Mouse (Mus musculus) hindlimb bud, embryonic 11.5 days (tissue): ENCODE data around the gene Rxra.
A peak's percentile ranks its signal among the peaks of the same experiment; 100 is the strongest.

Source experiments
- DNase-seq: peaks from one replicate; pipeline ENCODE4 v3.0.0-alpha.2; 2012; ENCODE audit warnings: low read depth, low spot score; ENCODE audit errors: extremely low spot score

Rxra gene

GRCm38 (mm10) chr2:27761260-27761995 is 85.2 kb downstream of the Rxra start:
- no peak for DNase-seq

GRCm38 (mm10) chr2:27761996-27762340 is 85.7 kb downstream of the Rxra start:
- DNase-seq, result no peak

DNA sequence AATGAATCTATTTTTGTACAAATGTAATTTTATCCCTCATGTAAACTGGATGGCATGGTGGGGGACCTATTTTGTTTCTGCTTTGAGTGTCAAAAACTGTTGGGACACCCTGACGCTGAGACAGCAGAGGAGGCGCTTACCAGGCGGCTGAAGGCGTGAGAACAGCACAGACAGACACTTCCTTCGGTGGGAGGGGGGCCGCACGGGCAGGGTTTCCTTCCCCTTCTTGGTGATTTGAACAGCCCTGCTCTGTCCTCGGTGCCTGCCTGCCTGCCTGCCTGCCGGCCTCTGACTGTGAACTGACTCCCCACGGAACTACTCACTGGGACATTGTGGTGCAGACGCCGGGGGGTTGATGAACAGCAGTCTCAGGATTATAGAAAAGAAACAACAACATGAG is 86.3 kb downstream of the Rxra start:
- DNase-seq, result no peak

DNA sequence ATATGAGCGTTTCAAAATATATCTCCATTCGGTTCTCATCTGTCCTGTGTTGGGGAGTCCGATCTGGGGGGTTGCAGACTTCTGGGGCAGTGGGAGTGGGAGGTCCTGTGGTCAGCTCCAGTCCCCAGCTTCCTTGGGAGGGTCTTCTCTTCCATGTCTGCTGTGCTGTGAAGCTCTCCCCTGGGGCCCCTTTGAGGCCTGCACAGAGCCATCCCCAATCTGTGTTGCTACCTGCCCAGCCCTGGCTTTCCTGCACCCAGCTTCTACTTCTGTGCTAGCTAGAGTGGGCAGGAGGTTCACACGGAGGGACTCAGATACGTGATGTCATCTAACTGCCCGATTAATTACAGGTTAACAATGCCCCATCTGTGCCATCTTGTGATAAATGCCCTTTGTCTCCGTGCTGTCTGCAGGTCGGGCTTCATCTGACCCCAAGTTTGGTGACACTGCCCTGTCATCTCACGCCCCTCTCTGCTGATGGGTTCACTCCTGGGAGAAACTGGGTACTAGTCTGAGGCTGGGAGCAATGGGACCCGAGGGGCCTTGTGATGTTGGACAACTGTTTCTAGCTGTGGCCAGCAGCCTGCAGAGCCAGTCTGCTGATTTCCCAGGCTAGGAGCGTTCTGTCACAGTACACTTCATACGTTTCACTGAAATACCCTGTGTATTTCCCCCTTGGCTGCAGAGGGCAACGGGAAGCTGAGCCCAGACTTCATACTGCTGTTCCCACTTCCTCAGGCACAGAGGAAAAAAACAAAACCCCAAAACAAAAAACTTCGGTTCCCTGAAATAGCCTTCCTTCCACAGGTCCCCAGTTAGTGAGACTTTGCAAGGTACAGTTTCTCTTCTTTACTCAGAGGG is 86.9 kb downstream of the Rxra start:
- DNase-seq, result no peak

DNA sequence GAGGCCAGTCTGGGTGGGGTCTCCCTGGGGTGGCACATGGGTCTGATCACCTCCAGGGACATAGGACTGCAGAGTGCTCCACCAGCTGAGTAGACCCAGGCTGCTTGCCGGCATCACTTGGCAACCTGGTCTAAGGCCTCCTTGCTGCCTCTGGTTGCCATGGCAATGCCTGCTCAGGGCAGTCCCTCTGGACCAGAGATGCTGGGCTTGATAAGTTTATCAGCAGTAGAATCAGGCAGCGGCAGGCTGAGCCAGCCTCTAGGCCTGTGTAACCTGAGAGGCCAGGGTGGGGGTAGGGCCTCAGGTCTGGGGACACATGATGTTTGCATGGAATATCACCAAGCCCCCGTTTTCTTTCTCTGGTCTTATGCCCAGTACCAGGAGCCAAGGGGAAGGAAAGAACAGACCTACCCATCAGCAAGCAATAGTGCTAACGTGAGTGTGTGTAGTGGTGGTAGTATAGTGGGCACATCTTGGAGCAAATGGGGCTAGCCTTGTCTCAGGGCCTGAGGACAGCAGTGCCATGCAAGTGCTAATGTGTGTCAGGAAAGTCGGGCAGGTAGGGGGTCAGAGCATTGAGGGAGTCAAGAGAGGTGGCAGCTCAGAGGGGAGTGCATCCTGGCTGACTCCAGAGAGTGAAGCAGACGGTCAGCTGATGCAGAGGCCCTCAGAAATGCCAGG is 88.2 kb downstream of the Rxra start:
- no peak for DNase-seq

DNA sequence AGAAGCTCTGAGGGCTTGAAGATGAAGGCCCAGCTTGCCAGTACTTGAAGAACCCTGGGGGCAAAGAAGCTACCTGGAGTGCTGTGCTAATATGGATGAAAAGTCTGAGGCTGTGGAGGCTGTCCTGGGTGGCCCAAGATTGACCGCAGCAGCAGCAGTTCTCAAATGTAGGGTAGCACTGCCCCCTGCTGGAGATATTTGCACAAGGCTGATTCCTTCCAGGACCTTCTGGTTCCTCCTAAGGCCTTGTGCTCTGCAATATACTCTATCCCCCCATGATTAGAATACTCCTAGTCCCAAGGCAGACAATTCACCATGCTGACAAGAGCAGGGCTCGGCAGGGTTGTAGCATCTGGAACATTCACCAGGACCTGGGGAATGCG is 88.7 kb downstream of the Rxra start:
- peak; percentile 85 for DNase-seq

DNA sequence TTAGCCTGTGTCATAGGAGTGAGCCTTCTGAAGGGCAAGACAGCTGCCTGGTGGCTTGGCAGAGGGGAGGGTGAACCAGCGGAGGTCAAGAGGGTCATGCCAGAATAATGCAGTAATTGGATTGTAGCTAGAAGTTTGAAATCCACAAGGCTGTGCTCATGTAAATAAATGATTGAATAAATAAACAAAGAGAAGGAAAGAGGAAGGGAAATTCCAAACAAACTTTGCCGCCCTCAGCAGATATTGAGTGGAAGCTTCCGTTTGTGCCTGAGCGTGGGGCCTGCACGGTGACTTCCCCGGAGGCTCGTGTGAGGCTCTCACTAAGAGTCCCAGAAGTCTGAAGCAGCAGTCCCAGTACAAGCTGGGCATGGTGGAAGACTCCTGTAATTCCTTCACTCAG is 91.5 kb downstream of the Rxra start:
- no peak for DNase-seq

GRCm38 (mm10) chr2:27769701-27770100 is 93.5 kb downstream of the Rxra start:
- DNase-seq, result no peak

- no peak for DNase-seq
Observed at GRCm38 (mm10) chr2:27770205-27770604, 94.0 kb downstream of the Rxra start.

DNA sequence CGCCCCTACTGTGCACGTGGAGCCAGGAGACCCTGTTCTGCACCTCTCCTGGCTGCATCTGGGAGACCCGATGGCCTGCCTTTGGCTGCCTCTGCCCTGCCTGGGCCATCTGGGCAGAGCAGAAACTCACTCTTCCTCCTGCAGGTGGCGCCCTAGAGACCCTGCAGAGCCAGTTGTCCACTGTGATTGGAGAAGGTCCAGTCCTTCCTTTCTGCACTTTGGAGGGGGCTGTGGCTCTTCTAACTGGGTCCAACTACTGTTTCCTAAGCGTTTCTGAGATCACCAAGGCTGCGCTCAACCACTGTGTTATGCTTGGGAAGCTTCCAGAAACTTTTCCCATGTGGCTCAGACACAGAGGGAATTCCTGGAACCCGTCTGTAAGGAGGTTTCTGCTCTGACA is 95.7 kb downstream of the Rxra start:
- no peak for DNase-seq

DNA sequence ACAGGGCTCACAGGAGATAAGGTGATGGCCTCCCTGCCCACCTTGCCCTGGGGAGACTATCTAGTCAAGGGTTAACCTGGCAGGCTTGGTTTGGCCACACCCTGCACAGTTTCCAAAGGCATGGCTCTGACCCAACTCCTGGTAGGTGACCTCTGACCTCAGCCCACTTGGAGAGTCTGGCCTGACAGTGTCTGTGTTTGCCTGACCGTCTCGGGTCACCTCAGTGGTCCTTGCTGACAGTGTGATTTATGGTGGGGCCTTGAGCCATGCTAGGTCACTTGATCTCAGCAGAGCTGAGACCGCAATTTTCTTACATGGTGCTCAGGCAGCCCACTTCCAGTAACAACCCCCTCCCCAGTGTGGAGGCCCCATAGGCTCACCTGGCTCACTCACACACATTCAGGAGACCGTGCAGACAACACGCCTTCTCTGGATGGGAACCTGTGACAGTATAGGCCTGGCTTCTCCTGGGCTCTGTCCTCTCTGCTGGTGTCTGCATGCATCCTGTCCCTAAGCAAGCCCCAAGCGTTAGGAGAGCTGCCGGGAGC is 96.7 kb downstream of the Rxra start:
- no peak for DNase-seq

- DNase-seq, result no peak
Observed at GRCm38 (mm10) chr2:27773980-27774730, 97.9 kb downstream of the Rxra start.

- DNase-seq, result no peak
Observed at GRCm38 (mm10) chr2:27775006-27775405, 98.8 kb downstream of the Rxra start.

- no peak for DNase-seq
Observed at GRCm38 (mm10) chr2:27775625-27776024, 99.4 kb downstream of the Rxra start.

DNA sequence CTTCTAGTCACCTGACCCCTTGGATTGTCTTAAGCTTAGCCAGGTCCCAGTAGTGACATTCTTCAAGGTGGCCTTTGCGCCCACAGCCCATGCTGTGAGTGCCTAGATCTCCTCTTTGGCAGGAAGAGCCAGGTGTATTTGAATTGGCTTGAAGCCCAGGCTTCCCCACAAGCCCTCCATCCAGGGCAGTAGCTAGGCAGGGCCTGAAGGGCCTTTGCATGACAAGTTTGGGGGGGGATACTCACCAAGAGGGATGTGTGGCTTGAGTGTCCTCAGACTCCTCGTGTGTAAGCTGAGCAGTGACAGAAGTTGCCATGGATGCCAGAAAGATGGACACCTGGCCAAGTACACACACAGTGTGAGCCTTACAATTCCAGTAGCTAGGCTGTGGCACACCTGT is 101.5 kb downstream of the Rxra start:
- DNase-seq, result no peak

DNA sequence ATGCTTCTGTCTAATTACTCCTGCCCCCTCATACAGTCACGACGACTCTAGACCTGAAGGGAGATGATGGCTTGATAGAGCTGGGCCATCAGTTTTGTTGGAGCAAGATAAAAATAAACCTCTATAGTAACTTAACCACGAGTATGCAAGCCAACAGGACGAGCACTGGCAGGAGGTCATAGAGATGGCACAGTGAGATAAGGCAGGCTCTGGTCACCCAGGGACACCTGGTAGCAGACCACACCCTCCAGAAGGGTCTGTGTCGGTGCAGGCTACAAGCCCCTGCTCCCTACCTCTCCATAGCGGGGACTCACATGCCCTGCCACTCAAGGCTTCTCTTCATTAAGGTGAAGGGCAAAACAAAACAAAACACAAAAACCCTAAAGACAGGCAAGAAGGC is 102.0 kb downstream of the Rxra start:
- no peak for DNase-seq

DNA sequence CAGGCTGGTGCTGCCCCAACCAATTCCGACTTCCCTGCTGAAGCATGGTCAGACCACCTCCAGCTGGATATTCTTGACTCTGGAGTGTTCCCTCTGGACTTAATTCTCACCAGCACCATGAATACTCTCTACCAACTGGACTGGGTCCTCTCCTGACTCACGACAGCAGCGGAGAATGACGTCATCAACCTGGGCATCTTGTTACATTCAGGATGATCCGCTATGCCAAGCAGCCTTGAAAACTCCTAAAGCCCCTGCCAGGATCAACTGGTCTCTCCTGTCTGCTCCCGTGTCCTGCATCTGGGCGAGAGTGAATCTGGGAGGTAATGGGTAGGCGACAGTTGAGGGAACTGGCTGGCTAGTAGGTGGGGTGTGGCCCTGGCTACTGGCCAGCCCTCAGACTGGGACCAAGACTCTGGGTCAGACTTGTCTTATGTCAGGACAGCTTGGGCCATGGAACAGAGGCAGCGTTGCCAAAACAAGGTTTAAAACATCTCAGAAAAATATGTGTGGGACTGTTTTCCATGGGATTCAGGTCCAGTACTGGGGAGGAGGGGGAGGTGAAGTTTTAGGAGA is 103.1 kb downstream of the Rxra start:
- DNase-seq, result no peak

DNA sequence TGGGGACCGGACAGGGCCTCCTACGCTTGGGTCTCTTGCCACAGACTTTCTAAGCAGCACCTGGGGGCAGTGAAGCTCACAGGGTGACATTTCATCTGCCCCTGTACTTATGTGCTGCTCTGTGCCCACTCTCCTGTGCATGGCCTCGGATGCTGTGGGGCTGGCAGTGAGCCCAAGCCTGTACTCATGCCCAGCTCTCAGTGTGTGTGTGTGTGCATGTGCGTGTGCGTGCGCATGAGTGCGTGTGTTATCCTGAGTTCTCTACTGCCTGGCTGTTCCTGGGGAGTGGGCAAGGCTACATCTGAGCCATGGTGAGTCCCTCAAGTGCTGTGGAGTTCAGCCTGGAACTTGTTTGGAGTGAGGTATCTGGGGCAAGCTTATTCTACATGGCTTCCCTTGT is 103.9 kb downstream of the Rxra start:
- no peak for DNase-seq

DNA sequence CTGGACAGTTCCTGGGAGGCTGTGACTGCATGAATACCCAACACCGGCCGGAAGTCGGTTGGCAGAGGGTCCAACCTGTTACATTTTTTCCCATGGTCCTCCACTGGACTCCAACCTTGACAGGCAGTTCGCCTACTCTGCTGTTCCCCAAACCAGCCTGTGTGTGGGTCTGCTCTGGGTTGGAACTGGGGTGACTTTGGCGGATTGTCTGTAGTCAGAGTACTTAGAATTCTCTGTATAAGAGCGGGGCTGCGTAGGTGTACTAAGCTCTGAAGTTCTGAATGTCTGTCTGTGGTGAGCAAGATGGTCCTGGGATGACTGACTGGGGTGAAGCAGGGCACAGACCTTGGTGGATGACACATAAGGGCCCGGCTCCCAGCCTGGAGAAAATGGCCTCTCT is 109.1 kb downstream of the Rxra start:
- DNase-seq, result no peak

- no peak for DNase-seq
Observed at GRCm38 (mm10) chr2:27785973-27786417, 109.8 kb downstream of the Rxra start.

DNA sequence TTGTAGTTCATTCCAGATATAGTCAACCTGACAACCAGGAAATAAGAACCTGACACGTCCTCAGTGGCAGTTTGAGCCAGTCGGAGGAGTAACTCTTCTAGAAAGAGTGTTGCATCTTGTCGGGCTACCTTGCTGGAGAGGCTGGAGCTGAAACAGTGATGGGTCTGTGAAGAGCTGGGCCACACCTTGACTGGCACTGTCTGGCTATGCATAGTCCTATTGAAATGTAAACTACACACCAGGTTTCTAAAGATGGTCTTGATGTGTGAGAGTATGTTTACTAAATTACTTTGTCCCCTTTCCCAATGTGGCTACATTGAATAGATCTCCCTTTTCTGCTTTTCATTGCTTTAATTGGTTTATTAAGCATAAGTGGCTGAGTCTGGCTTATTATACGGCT is 115.3 kb downstream of the Rxra start:
- no peak for DNase-seq
